Mouse (Mus musculus) testis, postnatal 10 days (tissue): ENCODE measurements around the gene Gpr179.

Experiments
- DNase-seq: peaks from one replicate; pipeline ENCODE4 v3.0.0; 2021; ENCODE audit warnings: low spot score

Gene Gpr179

GRCm38 (mm10) chr11:97352027-97352684 lies at the start of gene Gpr179:
Gene Gpr179 (minus strand): TSS chr11:97352077.
- no peak for DNase-seq

- no peak for DNase-seq
Observed at GRCm38 (mm10) chr11:97401082-97401481, 49.2 kb upstream of the Gpr179 start.

- DNase-seq: peak; percentile 90
Observed at GRCm38 (mm10) chr11:97399958-97400710, 48.3 kb upstream of the Gpr179 start.

GRCm38 (mm10) chr11:97398506-97398905 lies 46.6 kb upstream of the Gpr179 start:
- no peak for DNase-seq

GRCm38 (mm10) chr11:97394146-97394545 lies 42.3 kb upstream of the Gpr179 start:
- no peak for DNase-seq

- DNase-seq: no peak
Observed at GRCm38 (mm10) chr11:97393658-97394057, 41.8 kb upstream of the Gpr179 start.

GRCm38 (mm10) chr11:97389127-97389526 lies 37.2 kb upstream of the Gpr179 start:
- no peak for DNase-seq

GRCm38 (mm10) chr11:97387811-97388210 lies 35.9 kb upstream of the Gpr179 start:
- no peak for DNase-seq

- DNase-seq: no peak
Observed at GRCm38 (mm10) chr11:97383764-97384163, 31.9 kb upstream of the Gpr179 start.

GRCm38 (mm10) chr11:97383017-97383416 lies 31.1 kb upstream of the Gpr179 start:
- DNase-seq: no peak

GRCm38 (mm10) chr11:97380036-97380435 lies 28.2 kb upstream of the Gpr179 start:
- DNase-seq: no peak

- DNase-seq: no peak
Observed at GRCm38 (mm10) chr11:97373402-97373801, 21.5 kb upstream of the Gpr179 start.

- no peak for DNase-seq
Observed at GRCm38 (mm10) chr11:97372159-97372864, 20.4 kb upstream of the Gpr179 start.

GRCm38 (mm10) chr11:97370329-97371091 lies 18.6 kb upstream of the Gpr179 start:
- no peak for DNase-seq

GRCm38 (mm10) chr11:97368501-97368900 lies 16.6 kb upstream of the Gpr179 start:
- no peak for DNase-seq

GRCm38 (mm10) chr11:97365556-97365955 lies 13.7 kb upstream of the Gpr179 start:
- no peak for DNase-seq

- DNase-seq: no peak
Observed at GRCm38 (mm10) chr11:97363644-97363995, 11.7 kb upstream of the Gpr179 start.

- DNase-seq: peak; percentile 67
Observed at GRCm38 (mm10) chr11:97362943-97363643, 11.2 kb upstream of the Gpr179 start.

GRCm38 (mm10) chr11:97362649-97362942 lies 10.7 kb upstream of the Gpr179 start:
- DNase-seq: peak; percentile 69

- DNase-seq: peak; percentile 98
Observed at GRCm38 (mm10) chr11:97361948-97362648, 10.2 kb upstream of the Gpr179 start, which contains the start of gene Socs7. Gene Socs7 (plus strand): TSS chr11:97362551.

GRCm38 (mm10) chr11:97357663-97358062 lies 5.8 kb upstream of the Gpr179 start:
- peak; percentile 81 for DNase-seq
